Mouse (Mus musculus): ENCODE measurements around the gene Hp1bp3.

DNA sequence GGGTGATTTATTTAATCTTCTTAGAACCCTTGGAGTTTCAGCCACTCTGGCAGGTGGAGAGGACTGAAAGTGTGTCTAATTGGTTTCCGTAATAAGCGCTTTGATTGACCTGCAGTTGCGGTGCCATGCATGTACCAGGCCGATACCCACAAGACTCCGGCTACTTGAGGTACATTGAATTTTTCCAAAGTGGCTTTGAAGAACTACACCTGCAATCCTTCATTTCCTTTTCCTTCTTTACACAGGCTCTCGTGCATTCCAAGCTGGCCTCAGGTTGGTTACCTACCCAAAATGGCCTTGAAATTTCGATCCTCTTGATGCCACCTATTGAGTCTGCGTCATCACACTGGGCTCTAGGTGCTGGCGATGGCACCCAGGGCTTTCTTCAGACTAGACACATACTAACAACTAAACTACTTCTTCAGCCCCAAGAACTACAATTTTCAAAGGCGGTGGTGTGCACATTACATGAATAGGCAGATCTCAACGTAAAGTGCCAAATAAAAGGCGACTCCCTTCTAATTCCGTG is 361 bp upstream of the Hp1bp3 start:
- TF ChIP-seq POLR2A (IDR thresholded peaks at IDR 0.05; ENCODE audit: low read depth, low read length): no peak; the same call in 1 of the 2 replicates
- no peak for TF ChIP-seq CTCF (IDR thresholded peaks at IDR 0.05; ENCODE audit: borderline replicate concordance, insufficient read depth, low read length)

Measured in embryonic fibroblast, embryonic 13.5 days (primary cell).